Mouse (Mus musculus) lung, embryonic 16.5 days (tissue): ENCODE data around the gene Mgarp. TPM values are rescaled to one million over a fixed set of nuclear protein-coding genes. Genes with fewer than 3 reads are reported as not detected.
"Not testable (repeated sequence)": the region's sequence is repeated elsewhere in the genome, so short reads cannot be mapped to it uniquely, and the experiment has no call there.

Experiments
- ATAC-seq: fragments of 200-750 bp; cut with Nextera tagmentation; 2 replicates; pipeline ENCODE4 v1.8.0; 2017; ENCODE audit warnings: low read depth, mild to moderate bottlenecking, moderate library complexity
- H3K27ac ChIP-seq: fragments of 300-500 bp; sonication (generic); 2 replicates; pipeline ENCODE4 v1.5.1; 2014; ENCODE audit warnings: mild to moderate bottlenecking, control low read depth, low read length
- H3K27me3 ChIP-seq: fragments of 300-500 bp; sonication (generic); 2 replicates; pipeline ENCODE4 v1.6.1; 2014; ENCODE audit warnings: low read depth, low read length, mixed read lengths; ENCODE audit not compliant: control insufficient read depth, insufficient read depth
- H3K36me3 ChIP-seq: fragments of 300-500 bp; sonication (generic); 2 replicates; pipeline ENCODE4 v1.6.1; 2014; ENCODE audit warnings: low read length; ENCODE audit not compliant: control insufficient read depth, insufficient read depth
- H3K4me1 ChIP-seq: fragments of 300-500 bp; sonication (generic); replicated peaks from 2 replicates; pipeline ENCODE4 v1.6.1; 2014; ENCODE audit warnings: low read length, mixed read lengths; ENCODE audit not compliant: control insufficient read depth, insufficient read depth
- H3K4me2 ChIP-seq: fragments of 300-500 bp; sonication (generic); 2 replicates; pipeline ENCODE4 v1.6.1; 2014; ENCODE audit warnings: low read depth, low read length, control low read depth
- H3K4me3 ChIP-seq: fragments of 300-500 bp; sonication (generic); 2 replicates; pipeline ENCODE4 v1.5.1; 2014; ENCODE audit warnings: mild to moderate bottlenecking, low read length, control low read depth
- H3K9ac ChIP-seq: fragments of 300-500 bp; sonication (generic); 2 replicates; pipeline ENCODE4 v1.6.1; 2014; ENCODE audit warnings: low read length, control low read depth
- H3K9me3 ChIP-seq: fragments of 300-500 bp; sonication (generic); 2 replicates; pipeline ENCODE4 v1.6.1; 2016; ENCODE audit warnings: low read length; ENCODE audit not compliant: control insufficient read depth
- WGBS: fragments of 180-500 bp; shearing (Covaris S2); extraction: QIAGEN DNeasy Blood & Tissue Kit; methylation state at CpG from one replicate; pipeline ENCODE4 v1.1.7; 2014; 5-methylcytosine and 5-hydroxymethylcytosine counted together
- polyA plus RNA-seq: library from polyadenylated mRNA; unstranded; fragments of >200 nt; fragmentation: Nextera tagmentation; extraction: Ambion mirVana; gene quantifications from 2 replicates; pipeline ENCODE4 v1.2.1, GENCODE M21; 2015

Mgarp gene
- polyA plus RNA-seq, 1 experiment from 2014 or later, result 1.9 TPM

- Histone ChIP-seq H3K27me3 (no peaks in the 10 kb centered on the region; the same call in 1 of the 2 replicates), H3K4me1 (peaks cover 9% of the 10 kb centered on the region), H3K36me3 (no peaks in the 10 kb centered on the region), H3K9me3 (no peaks in the 10 kb centered on the region), H3K4me3 (peak overlapping the region; percentile 53), H3K9ac (peak overlapping the region; percentile 57), H3K4me2 (peak overlapping the region; percentile 83), H3K27ac (peak overlapping the region; percentile 36; the same call in 1 of the 2 replicates)
- peak; percentile 90 for ATAC-seq
- 5% methylated on average over 31 of the region's 31 CpGs for WGBS
Measured at GRCm38 (mm10) chr3:51364703-51365516, 31.6 kb downstream of the Mgarp start.

- Histone ChIP-seq H3K4me2 (no peak overlapping the region; the same call in 1 of the 2 replicates), H3K36me3 (no peaks in the 10 kb centered on the region), H3K9me3 (no peaks in the 10 kb centered on the region), H3K27me3 (no peaks in the 10 kb centered on the region; the same call in 1 of the 2 replicates), H3K4me1 (peaks cover 13% of the 10 kb centered on the region), H3K27ac (no peak overlapping the region), H3K4me3 (no peak overlapping the region), H3K9ac (no peak overlapping the region)
- WGBS, result 30% methylated on average over 9 of the region's 9 CpGs
- ATAC-seq, result no peak
Measured at GRCm38 (mm10) chr3:51361066-51361465, 35.5 kb downstream of the Mgarp start.

GRCm38 (mm10) chr3:51359558-51360307 is 36.8 kb downstream of the Mgarp start:
- no peak overlapping the region for H3K9ac ChIP-seq
- H3K4me2 ChIP-seq, result peak overlapping the region; percentile 80; the same call in 1 of the 2 replicates
- peaks cover 7% of the 10 kb centered on the region for H3K4me1 ChIP-seq
- no peaks in the 10 kb centered on the region; the same call in 1 of the 2 replicates for H3K27me3 ChIP-seq
- H3K27ac ChIP-seq, result no peak overlapping the region
- 32% methylated on average over 14 of the region's 14 CpGs for whole genome bisulfite sequencing
- ATAC-seq, result no peak
- H3K9me3 ChIP-seq, result no peaks in the 10 kb centered on the region
- no peaks in the 10 kb centered on the region for H3K36me3 ChIP-seq
- H3K4me3 ChIP-seq, result peak overlapping the region; percentile 63

- Histone ChIP-seq H3K4me1 (peaks cover 4% of the 10 kb centered on the region), H3K9me3 (no peaks in the 10 kb centered on the region), H3K4me3 (peak overlapping the region; percentile 63), H3K9ac (peak overlapping the region; percentile 67), H3K27me3 (no peaks in the 10 kb centered on the region; the same call in 1 of the 2 replicates), H3K36me3 (no peaks in the 10 kb centered on the region), H3K4me2 (peak overlapping the region; percentile 80), H3K27ac (peak overlapping the region; percentile 53)
- WGBS, result under 1% methylated on average over 50 of the region's 50 CpGs
- peak; percentile 81 for ATAC-seq
Measured at GRCm38 (mm10) chr3:51358660-51359557, 37.6 kb downstream of the Mgarp start.

GRCm38 (mm10) chr3:51358181-51358580 is 38.4 kb downstream of the Mgarp start:
- H3K4me2 ChIP-seq, result peak overlapping the region; percentile 80
- peak; percentile 49; the same call in 1 of the 2 replicates for ATAC-seq
- H3K27ac ChIP-seq, result no peak overlapping the region; the same call in 1 of the 2 replicates
- WGBS, result under 1% methylated on average over 15 of the region's 15 CpGs
- peak overlapping the region; percentile 63 for H3K4me3 ChIP-seq
- H3K9me3 ChIP-seq, result no peaks in the 10 kb centered on the region
- H3K36me3 ChIP-seq, result no peaks in the 10 kb centered on the region
- H3K4me1 ChIP-seq, result peaks cover 4% of the 10 kb centered on the region
- no peak overlapping the region; the same call in none of the 2 replicates for H3K9ac ChIP-seq
- H3K27me3 ChIP-seq, result no peaks in the 10 kb centered on the region

- no peaks in the 10 kb centered on the region for H3K36me3 ChIP-seq
- H3K4me1 ChIP-seq, result peaks cover 4% of the 10 kb centered on the region
- no peak overlapping the region; the same call in 1 of the 2 replicates for H3K27ac ChIP-seq
- whole genome bisulfite sequencing, result 8% methylated on average over 14 of the region's 14 CpGs
- H3K27me3 ChIP-seq, result no peaks in the 10 kb centered on the region
- H3K9me3 ChIP-seq, result no peaks in the 10 kb centered on the region
- H3K4me2 ChIP-seq, result peak overlapping the region; percentile 80
- ATAC-seq, result no peak
- H3K4me3 ChIP-seq, result peak overlapping the region; percentile 63
- H3K9ac ChIP-seq, result no peak overlapping the region; the same call in 1 of the 2 replicates
Measured at GRCm38 (mm10) chr3:51357624-51358023, 38.9 kb downstream of the Mgarp start.

GRCm38 (mm10) chr3:51357078-51357477 is 39.5 kb downstream of the Mgarp start:
- H3K36me3 ChIP-seq, result no peaks in the 10 kb centered on the region
- H3K4me3 ChIP-seq, result no peak overlapping the region
- ATAC-seq, result 0 out of 2 replicates have a peak, but pooled peaks have one; percentile 10
- peaks cover 4% of the 10 kb centered on the region for H3K4me1 ChIP-seq
- no peaks in the 10 kb centered on the region for H3K27me3 ChIP-seq
- H3K9ac ChIP-seq, result no peak overlapping the region
- H3K4me2 ChIP-seq, result no peak overlapping the region
- 20% methylated on average over 5 of the region's 5 CpGs for WGBS
- no peaks in the 10 kb centered on the region for H3K9me3 ChIP-seq
- H3K27ac ChIP-seq, result peak overlapping the region; percentile 36; the same call in 1 of the 2 replicates

- not testable (repeated sequence) for H3K27me3 ChIP-seq, H3K27ac ChIP-seq, H3K9ac ChIP-seq, H3K36me3 ChIP-seq, ATAC-seq, H3K4me1 ChIP-seq, H3K9me3 ChIP-seq, H3K4me3 ChIP-seq, H3K4me2 ChIP-seq
- 84% methylated on average over 6 of the region's 6 CpGs for WGBS
Measured at GRCm38 (mm10) chr3:51354956-51355355, 41.6 kb downstream of the Mgarp start.
